Mouse (Mus musculus): Measurements from ENCODE around the gene Tbc1d2b. TPM values are rescaled to one million over a fixed set of nuclear protein-coding genes. Genes with fewer than 3 reads are reported as not detected.

Gene Tbc1d2b
- polyA plus RNA-seq, 1 experiment from 2014 or later, result 17.3 TPM

GRCm38 (mm10) chr9:90181656-90182388 lies 88.8 kb downstream of the Tbc1d2b start:
- 91% methylated on average over 6 of the region's 6 CpGs for WGBS
- no peaks in the 10 kb centered on the region; the same call in 1 of the 2 replicates for H3K4me1 ChIP-seq
- H3K4me3 ChIP-seq, result no peak overlapping the region
- no peak overlapping the region for H3K9ac ChIP-seq
- H3K27me3 ChIP-seq, result no peaks in the 10 kb centered on the region
- H3K4me2 ChIP-seq, result no peak overlapping the region
- H3K9me3 ChIP-seq, result no peaks in the 10 kb centered on the region
- no peak overlapping the region for H3K27ac ChIP-seq
- peaks cover 58% of the 10 kb centered on the region for H3K36me3 ChIP-seq
- ATAC-seq (ENCODE audit: insufficient number of reproducible peaks, insufficient read depth, low FRiP score, low TSS enrichment, low read depth), result no peak; the same call in 1 of the 2 replicates

GRCm38 (mm10) chr9:90179409-90179808 lies 91.2 kb downstream of the Tbc1d2b start:
- ATAC-seq (ENCODE audit: insufficient number of reproducible peaks, insufficient read depth, low FRiP score, low TSS enrichment, low read depth), result no peak
- H3K27me3 ChIP-seq, result no peaks in the 10 kb centered on the region
- no peak overlapping the region for H3K9ac ChIP-seq
- peaks cover 63% of the 10 kb centered on the region for H3K36me3 ChIP-seq
- H3K4me2 ChIP-seq, result no peak overlapping the region
- no peaks in the 10 kb centered on the region for H3K9me3 ChIP-seq
- no peak overlapping the region for H3K27ac ChIP-seq
- H3K4me1 ChIP-seq, result no peaks in the 10 kb centered on the region; the same call in 1 of the 2 replicates
- WGBS, result 89% methylated on average over 5 of the region's 5 CpGs
- no peak overlapping the region for H3K4me3 ChIP-seq

- Histone ChIP-seq H3K27ac (no peak overlapping the region), H3K4me2 (no peak overlapping the region), H3K4me1 (no peaks in the 10 kb centered on the region), H3K27me3 (no peaks in the 10 kb centered on the region), H3K9me3 (no peaks in the 10 kb centered on the region), H3K9ac (no peak overlapping the region), H3K36me3 (peaks cover 63% of the 10 kb centered on the region), H3K4me3 (no peak overlapping the region)
- 73% methylated on average over 3 of the region's 3 CpGs for WGBS
- no peak for ATAC-seq (ENCODE audit: insufficient number of reproducible peaks, insufficient read depth, low FRiP score, low TSS enrichment, low read depth)
Measured at GRCm38 (mm10) chr9:90173330-90173729, 97.3 kb downstream of the Tbc1d2b start.

GRCm38 (mm10) chr9:90172528-90173321 lies 97.9 kb downstream of the Tbc1d2b start:
- Histone ChIP-seq H3K9ac (no peak overlapping the region), H3K9me3 (no peaks in the 10 kb centered on the region), H3K4me2 (no peak overlapping the region), H3K36me3 (peaks cover 57% of the 10 kb centered on the region), H3K4me1 (no peaks in the 10 kb centered on the region), H3K27ac (no peak overlapping the region), H3K27me3 (no peaks in the 10 kb centered on the region), H3K4me3 (no peak overlapping the region)
- 71% methylated on average over 8 of the region's 8 CpGs for WGBS
- ATAC-seq (ENCODE audit: insufficient number of reproducible peaks, insufficient read depth, low FRiP score, low TSS enrichment, low read depth), result no peak

GRCm38 (mm10) chr9:90171421-90171820 lies 99.2 kb downstream of the Tbc1d2b start:
- H3K4me1 ChIP-seq, result no peaks in the 10 kb centered on the region
- H3K9ac ChIP-seq, result no peak overlapping the region
- 95% methylated on average over 19 of the region's 19 CpGs for WGBS
- peaks cover 47% of the 10 kb centered on the region for H3K36me3 ChIP-seq
- H3K9me3 ChIP-seq, result no peaks in the 10 kb centered on the region
- no peaks in the 10 kb centered on the region for H3K27me3 ChIP-seq
- no peak overlapping the region for H3K4me2 ChIP-seq
- no peak overlapping the region for H3K4me3 ChIP-seq
- no peak for ATAC-seq (ENCODE audit: insufficient number of reproducible peaks, insufficient read depth, low FRiP score, low TSS enrichment, low read depth)
- H3K27ac ChIP-seq, result no peak overlapping the region

GRCm38 (mm10) chr9:90169965-90170364 lies 100.6 kb downstream of the Tbc1d2b start:
- ATAC-seq (ENCODE audit: insufficient number of reproducible peaks, insufficient read depth, low FRiP score, low TSS enrichment, low read depth), result no peak
- Histone ChIP-seq H3K27ac (no peak overlapping the region), H3K27me3 (no peaks in the 10 kb centered on the region), H3K4me2 (no peak overlapping the region), H3K4me1 (no peaks in the 10 kb centered on the region), H3K36me3 (peaks cover 35% of the 10 kb centered on the region), H3K9ac (no peak overlapping the region), H3K9me3 (no peaks in the 10 kb centered on the region), H3K4me3 (no peak overlapping the region)
- 71% methylated on average over 4 of the region's 4 CpGs for WGBS

- Histone ChIP-seq H3K4me3 (no peak overlapping the region), H3K9ac (no peak overlapping the region), H3K36me3 (peaks cover 4% of the 10 kb centered on the region), H3K4me1 (peaks cover 15% of the 10 kb centered on the region), H3K27me3 (no peaks in the 10 kb centered on the region), H3K9me3 (no peaks in the 10 kb centered on the region), H3K27ac (no peak overlapping the region), H3K4me2 (no peak overlapping the region)
- ATAC-seq (ENCODE audit: insufficient number of reproducible peaks, insufficient read depth, low FRiP score, low TSS enrichment, low read depth), result no peak
- 82% methylated on average over 5 of the region's 5 CpGs for WGBS
Measured at GRCm38 (mm10) chr9:90166615-90167014, 104.0 kb downstream of the Tbc1d2b start.

- no peak overlapping the region for H3K4me2 ChIP-seq
- H3K9me3 ChIP-seq, result no peaks in the 10 kb centered on the region
- 85% methylated on average over 4 of the region's 4 CpGs for WGBS
- ATAC-seq (ENCODE audit: insufficient number of reproducible peaks, insufficient read depth, low FRiP score, low TSS enrichment, low read depth), result no peak
- no peaks in the 10 kb centered on the region for H3K36me3 ChIP-seq
- H3K27me3 ChIP-seq, result no peaks in the 10 kb centered on the region
- H3K9ac ChIP-seq, result no peak overlapping the region
- no peak overlapping the region for H3K4me3 ChIP-seq
- no peak overlapping the region for H3K27ac ChIP-seq
- peaks cover 15% of the 10 kb centered on the region for H3K4me1 ChIP-seq
Measured at GRCm38 (mm10) chr9:90165590-90165989, 105.0 kb downstream of the Tbc1d2b start.

GRCm38 (mm10) chr9:90164670-90165453 lies 105.7 kb downstream of the Tbc1d2b start:
- Histone ChIP-seq H3K9me3 (no peaks in the 10 kb centered on the region; the same call in 1 of the 2 replicates), H3K4me2 (peak overlapping the region; percentile 92), H3K36me3 (no peaks in the 10 kb centered on the region), H3K27ac (no peak overlapping the region), H3K27me3 (no peaks in the 10 kb centered on the region), H3K9ac (no peak overlapping the region), H3K4me1 (peaks cover 15% of the 10 kb centered on the region), H3K4me3 (peak overlapping the region; percentile 77; the same call in 1 of the 2 replicates)
- 63% methylated on average over 4 of the region's 4 CpGs for WGBS
- ATAC-seq (ENCODE audit: insufficient number of reproducible peaks, insufficient read depth, low FRiP score, low TSS enrichment, low read depth), result no peak

- Histone ChIP-seq H3K27me3 (no peaks in the 10 kb centered on the region), H3K4me1 (peaks cover 15% of the 10 kb centered on the region), H3K9me3 (no peaks in the 10 kb centered on the region; the same call in 1 of the 2 replicates), H3K4me2 (peak overlapping the region; percentile 92), H3K27ac (no peak overlapping the region), H3K9ac (peak overlapping the region; percentile 88), H3K4me3 (peak overlapping the region; percentile 77), H3K36me3 (no peaks in the 10 kb centered on the region)
- under 1% methylated on average over 18 of the region's 18 CpGs for whole genome bisulfite sequencing
- ATAC-seq (ENCODE audit: insufficient number of reproducible peaks, insufficient read depth, low FRiP score, low TSS enrichment, low read depth), result peak; percentile 18; the same call in 1 of the 2 replicates
Measured at GRCm38 (mm10) chr9:90163749-90164095, 106.9 kb downstream of the Tbc1d2b start.

Data from embryonic facial prominence, embryonic 13.5 days (tissue).